Mouse (Mus musculus) layer of hippocampus, postnatal 36 days (tissue): Measurements from ENCODE around the gene Cd2ap. TPM values are rescaled to one million over a fixed set of nuclear protein-coding genes. Genes with fewer than 3 reads are reported as not detected.
"Not testable (repeated sequence)": the region's sequence is repeated elsewhere in the genome, so short reads cannot be mapped to it uniquely, and the experiment has no call there.

Experiments used
- DNase-seq, 2 experiments: peaks; one replicate each; pipeline ENCODE4 v3.0.0; 2022
- total RNA-seq, 2 experiments: library from RNA; stranded (reverse); gene quantifications; 2 replicates each; pipeline ENCODE4 v1.2.3; 2021

Cd2ap gene
- 10 to 100 TPM; 19.8 to 23.6 TPM for total RNA-seq

DNA sequence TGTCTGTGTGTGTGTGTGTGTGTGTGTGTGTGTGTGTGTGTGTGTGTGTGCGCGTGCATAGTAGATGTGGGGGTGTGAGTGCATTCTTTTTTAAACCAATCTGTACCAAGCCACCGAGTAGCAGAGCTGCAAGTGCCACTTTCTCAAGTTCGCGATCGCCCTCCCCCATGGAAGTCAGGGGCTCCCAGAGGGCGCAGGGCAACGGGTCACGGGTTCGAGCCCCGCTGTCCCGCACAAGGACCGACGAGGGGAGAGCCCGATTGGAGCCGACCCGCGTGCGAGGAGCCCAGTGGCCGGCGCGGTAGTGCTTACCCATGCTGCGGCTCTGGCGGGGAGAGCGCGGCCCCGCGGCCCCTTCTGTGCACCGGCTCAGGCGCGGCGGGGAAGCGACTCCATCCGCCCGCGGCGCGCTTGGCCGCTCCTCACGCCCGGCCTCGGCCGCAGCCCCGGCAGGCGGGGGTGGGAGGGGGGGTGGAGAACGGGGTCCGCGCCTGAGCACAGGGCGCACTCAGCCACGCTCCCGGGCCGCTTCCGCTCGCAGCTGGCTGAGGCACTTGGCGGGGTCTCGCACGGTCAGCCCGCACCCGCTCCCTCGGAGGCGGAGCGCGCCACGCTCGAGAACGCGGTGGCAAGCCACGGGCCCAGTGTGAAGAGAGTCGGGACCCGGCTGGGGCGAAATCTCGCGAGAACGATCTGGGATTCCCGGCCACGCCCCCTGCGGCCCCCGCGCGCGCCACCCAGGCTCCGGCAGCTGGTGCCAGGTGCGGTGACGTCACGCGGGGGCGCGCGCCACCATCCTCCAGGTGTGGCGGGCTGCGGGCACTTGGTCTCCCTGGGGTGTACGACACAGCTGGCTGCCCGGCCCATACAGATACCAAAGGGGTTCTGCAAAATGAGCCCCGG, at the start of gene Cd2ap:
TSS of gene Cd2ap (minus strand) at position 665 of the 903 bp plus-strand sequence.
- DNase-seq = peak; percentile 91 to 93

DNA sequence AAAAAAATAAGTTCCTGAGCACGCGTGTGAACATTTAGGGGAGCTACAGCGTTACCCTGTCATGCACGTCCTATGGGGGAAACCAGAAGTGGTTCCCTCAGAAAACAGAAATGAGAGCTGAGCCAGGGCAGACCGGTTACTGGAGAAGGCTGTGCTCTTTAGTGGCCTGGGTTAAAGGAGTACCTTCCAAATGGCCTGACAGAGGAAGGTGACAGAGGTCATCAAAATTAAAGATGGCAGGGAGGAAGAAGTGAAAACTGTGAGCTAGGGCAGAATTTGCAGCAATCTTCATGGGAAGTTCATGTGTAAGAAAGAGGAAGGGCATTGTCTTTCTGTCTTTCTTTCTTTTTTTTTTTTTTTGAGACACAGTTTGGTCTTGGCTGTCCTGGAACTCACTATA, 48.3 kb upstream of the Cd2ap start:
- no peak for DNase-seq

DNA sequence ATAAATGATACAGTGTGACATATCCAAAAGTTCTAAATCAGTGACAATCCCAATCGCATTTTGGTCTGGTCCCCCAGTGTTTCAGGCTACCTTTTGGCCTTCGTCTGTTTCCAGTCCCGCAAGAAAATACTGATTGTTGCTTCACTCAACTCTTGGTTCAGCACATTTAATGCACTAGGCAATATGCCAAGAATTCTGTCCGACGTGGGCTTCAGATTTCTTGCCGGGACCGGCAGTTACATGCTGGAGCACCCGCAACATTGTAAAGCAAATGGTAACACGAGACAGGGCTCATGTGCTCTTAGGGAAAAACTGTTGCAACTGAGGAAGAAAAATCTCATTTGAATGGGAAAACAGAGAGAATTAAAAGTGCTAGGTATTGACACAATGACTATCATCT, 42.3 kb upstream of the Cd2ap start:
- no peak for DNase-seq

- no peak for DNase-seq
These were observed 38.3 kb upstream of the Cd2ap start for GRCm38 (mm10) chr17:42914726-42915125.

DNA sequence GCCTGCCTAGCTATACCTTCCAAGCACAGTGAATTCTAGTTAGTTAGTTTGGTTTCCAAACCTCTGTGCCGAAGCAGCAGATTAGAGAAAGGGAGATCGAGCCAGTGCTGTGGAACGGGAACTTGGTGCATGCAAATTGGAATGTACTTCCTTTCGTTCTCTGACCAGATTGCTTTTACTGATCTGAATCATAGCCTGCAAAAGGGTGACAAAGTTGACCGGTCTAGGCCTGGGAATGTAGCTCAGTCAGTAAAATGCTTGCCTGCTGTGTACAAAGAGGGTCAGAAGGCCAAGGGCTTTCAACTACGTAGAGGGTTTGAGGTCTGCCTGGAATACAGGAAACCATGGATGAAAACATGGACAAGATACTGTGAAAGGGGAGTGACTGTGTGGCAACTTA, 35.7 kb upstream of the Cd2ap start:
- no peak for DNase-seq

DNA sequence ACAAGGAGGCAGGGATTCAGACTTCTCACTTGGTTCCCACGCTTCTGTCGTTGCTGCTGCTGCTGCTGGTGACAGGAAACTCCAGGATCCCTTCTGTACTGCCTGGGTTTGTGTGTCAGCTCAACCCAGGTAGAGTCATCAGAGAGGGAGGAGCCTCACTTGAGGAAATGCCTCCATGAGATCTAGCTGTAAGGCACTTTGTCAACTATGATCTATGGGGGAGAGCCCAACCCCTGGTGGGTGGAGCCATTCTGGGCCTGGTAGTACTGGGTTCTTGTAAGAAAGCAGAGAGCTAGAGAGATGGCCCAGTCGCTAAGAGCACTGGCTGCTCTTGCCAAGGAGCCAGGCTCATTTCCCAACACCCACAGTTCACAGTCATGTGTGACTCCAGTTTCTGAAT, 34.0 kb upstream of the Cd2ap start:
- DNase-seq = no peak

DNA sequence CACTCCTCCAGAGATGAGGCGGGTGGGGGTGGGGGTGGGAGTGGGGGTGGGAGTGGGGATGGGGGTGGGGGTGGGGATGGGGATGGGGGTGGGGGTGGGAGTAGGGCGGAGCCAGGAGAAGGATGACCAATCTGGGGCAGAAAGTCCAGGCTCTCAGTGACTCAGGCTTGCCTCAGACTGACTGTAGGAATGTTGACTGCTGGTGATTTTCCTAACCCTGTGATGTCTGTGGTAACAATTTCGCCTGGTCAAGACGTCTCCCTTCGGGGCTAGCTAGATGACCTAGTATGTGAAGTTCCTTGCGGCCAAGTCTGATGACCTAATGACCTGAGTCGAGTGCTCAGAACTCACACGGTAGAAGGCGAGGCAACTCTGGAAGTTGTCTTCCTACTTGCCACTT, 32.9 kb upstream of the Cd2ap start:
- DNase-seq = no peak

- no peak for DNase-seq
These were observed 32.4 kb upstream of the Cd2ap start for GRCm38 (mm10) chr17:42908744-42909370.

DNA sequence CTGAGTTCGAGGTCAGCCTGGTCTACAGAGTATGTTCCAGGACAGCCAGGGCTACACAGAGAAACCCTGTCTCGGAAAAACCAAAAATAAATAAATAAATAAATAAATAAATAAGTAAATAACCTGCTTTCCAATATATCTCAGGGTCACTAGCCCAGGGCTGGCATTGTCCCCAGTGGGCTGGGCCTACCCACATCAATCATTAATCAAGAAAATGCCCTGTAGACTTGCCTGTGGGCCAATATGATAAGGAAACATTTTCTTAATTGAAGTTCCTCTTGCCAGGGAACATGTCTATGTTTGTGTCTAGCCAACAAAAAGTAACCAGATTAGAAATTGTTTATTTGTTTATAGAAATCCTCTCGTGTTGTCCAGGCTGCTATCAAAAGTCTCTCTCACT, 31.7 kb upstream of the Cd2ap start:
- DNase-seq = no peak

DNA sequence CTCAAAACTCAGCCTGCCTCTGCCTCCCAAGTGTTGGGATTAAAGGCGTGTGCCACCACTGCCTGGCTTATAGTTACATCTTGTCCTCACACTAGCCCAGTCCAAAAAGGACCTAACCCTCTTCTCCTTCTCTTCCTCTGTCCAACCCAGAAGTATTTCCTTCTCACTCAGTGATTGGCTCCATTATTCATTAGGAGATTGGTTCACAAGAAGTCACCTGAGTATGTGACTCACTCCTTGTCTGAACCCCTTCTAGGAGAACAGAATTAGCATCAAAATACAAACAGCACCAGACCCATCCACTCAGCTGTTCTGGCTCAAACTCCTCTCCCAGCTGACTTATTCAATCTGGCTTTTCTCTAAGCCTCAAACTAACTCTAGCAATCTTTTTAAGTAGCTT, 30.0 kb upstream of the Cd2ap start:
- DNase-seq = not testable (repeated sequence)

DNA sequence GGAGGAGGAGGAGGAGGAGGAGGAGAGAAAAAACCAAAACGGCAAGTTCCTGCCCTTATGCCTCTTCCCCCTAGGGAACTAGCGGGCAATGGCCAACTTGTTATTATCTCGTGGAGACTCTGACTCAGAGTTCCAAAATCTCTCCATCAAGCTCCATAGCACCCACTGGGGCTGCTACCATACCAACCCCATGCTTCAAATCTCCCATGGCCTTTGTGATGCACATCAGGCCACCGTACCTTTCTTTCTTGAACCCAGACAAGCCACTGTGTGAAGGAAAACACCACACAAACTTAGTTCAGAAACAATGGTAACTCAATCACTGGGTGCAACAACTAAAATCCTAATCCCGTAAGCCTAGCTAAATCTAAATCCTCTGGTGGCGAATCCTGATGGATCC, 29.5 kb upstream of the Cd2ap start:
- DNase-seq = no peak

- no peak for DNase-seq
These were observed 24.3 kb upstream of the Cd2ap start for GRCm38 (mm10) chr17:42900795-42901194.

DNA sequence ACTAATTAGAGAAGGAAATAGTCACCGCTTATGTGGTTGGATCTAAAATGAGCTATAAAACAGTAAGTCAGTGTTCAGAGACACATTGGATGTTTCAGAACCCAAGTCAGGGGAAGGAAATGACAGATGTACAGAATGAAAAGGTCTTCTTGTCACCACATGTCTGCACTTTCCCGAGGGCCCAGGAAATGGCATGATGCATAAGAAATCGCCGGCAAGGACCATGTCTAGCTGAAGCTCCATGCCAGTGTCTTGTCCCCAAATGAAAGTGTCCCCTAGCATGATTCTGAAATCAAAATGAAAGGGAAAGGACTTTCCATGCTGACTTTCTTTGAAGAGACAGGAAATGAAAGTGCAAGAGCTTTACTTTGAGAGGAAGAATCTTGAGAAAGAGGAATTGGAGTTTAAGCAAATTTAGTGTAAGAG, 10.8 kb upstream of the Cd2ap start:
- DNase-seq = no peak

DNA sequence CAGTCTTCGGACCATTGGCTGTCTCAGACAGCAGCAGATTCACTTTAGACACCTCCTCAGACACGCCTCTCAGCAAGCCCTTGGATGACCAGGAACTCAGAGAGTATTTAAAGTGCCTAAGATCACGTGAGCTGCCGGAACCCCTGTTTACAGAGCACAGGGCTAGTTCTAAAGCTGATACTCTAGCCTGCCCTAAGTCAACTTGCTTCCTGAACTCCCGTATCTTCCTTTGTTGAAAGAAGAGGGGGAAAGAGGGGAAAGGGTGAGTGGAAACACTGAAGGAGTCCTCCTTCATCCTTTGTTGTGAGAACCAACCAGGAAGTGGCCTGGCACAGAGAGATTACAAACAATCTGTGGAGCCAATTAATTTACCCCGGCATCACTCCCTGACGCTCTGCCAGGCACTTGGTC, 8.6 kb upstream of the Cd2ap start:
- no peak for DNase-seq

DNA sequence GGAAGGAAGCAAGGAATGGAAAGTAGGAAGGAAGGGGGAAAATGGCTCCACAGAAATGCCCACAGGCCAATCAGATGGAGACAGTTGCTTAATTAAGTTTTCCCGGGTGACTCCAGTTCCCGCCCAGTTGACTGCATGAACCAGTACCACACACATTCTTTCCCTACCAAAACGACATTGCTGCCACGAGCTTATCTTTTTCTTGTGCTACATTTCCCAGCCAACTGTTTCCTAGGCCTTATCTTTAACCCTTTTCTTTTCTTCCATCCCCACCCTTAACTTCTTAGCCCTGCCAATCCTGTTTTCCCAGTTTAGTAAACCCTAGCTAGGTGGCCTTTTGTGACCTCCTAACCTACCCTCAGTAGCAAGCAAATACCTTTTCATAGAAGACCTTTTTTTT, 7.9 kb upstream of the Cd2ap start:
- no peak for DNase-seq

GRCm38 (mm10) chr17:42883769-42884168, 7.3 kb upstream of the Cd2ap start:
- no peak for DNase-seq

DNA sequence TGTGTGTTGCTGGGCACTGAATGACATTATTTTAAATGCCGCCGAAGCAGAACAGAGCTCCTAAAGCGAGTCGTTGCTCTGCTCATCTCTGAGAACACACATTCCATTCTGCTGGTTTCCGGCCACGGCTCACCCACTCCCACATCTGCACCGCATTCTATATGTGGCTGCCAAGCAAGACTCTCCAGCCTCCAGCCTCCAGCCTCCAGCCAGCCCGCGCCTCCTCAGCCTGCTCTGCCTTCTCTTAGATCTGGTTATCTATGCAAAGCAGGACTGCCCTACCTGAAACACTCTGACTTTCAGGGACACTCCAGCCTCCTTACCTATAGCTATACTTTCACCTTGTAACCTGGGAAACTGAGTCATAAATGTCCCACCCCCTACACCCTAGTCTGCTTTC, 6.8 kb upstream of the Cd2ap start:
- DNase-seq = no peak

DNA sequence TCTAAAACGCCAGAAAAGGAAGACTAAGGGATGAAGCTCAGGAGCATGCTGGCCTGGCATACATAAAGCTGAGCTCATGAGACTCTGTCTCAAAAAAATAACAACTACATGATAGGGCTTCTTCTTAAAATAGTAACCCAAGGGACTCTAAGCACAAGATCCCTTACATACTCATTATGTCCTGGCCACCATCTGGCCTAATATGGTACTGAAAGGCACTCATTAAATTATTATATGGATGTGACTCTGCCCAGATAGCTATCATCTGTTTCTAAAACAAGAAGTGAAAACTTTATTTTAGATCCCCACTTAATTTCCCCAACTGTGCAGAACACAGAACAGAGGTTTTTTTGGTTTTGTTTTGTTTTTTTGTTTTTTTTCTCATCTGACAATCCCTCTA, 6.4 kb upstream of the Cd2ap start:
- no peak for DNase-seq

GRCm38 (mm10) chr17:42876904-42877425, 500 bp upstream of the Cd2ap start:
- no peak for DNase-seq

DNA sequence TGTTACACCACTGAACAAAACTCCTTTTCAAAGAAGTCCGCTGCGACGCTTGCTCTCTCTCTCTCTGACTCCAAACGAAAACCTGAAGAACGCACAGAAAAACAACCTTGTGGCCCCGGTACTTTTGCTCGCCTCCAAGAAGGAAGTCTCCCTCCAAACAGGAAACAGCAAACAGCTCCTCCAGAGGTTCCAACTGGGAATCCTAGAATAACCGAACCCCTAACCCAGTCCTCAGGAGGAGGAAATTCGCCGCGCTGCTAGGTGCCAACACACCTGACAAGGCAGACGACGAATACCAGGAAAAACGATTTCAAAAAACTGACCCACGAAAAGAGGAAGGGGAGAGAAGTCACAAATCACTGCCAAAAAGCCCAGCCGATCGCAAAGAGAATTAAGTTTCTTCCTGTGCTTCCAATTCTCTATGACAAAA, 879 bp downstream of the Cd2ap start:
- peak; percentile 21 to 23 for DNase-seq

DNA sequence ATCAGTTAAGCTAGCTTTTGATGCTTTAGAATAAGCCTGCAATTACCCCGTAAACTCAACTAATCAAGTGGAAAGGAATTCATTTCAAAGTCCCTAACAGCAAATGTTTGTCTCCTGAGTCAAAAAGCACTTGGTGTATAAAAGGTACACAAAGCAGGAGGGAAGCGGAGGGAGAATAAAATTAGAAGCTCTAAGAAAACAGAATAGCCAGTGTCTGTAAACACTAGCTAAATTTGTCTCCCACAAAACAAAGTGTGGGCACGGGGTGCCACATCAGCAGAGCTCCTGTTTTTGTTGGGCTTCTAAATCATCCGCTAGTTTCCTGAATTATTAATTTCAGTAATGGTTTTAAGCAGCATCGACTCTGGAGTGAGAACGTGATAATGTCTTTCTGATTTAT, 1.4 kb downstream of the Cd2ap start:
- DNase-seq = no peak

DNA sequence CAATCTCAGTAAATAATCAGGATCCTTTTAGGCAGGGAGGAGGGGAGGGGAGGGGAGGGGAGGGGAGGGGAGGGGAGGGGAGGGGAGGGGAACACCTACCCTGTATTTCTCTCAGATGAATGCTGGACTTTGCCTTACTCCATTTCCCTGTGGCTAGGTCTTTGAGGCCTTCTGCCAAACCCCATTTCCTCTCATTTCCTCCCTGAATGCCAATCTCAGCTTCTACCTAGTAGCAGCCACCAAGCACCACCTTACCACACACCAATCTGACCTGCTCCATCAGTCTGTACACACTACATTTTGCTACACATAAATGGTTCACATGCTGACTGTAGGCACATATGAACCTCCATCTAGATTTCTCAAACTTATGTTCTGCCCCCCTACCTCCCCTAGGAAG, 6.0 kb downstream of the Cd2ap start:
- no peak for DNase-seq

GRCm38 (mm10) chr17:42863186-42863585, 13.3 kb downstream of the Cd2ap start:
- DNase-seq = no peak

GRCm38 (mm10) chr17:42860370-42860769, 16.1 kb downstream of the Cd2ap start:
- DNase-seq = no peak
